Mouse (Mus musculus) heart, embryonic 11.5 days (tissue): ENCODE data around the gene Map3k7. TPM values are rescaled to one million over a fixed set of nuclear protein-coding genes. Genes with fewer than 3 reads are reported as not detected.

Experiments
- ATAC-seq: fragments of 200-750 bp; cut with Nextera tagmentation; replicated peaks from 2 replicates; pipeline ENCODE4 v1.8.0; 2017; ENCODE audit warnings: moderate library complexity; ENCODE audit not compliant: insufficient number of reproducible peaks, low FRiP score, low TSS enrichment
- H3K27ac ChIP-seq: fragments of 300-500 bp; sonication (generic); 2 replicates; pipeline ENCODE4 v1.5.1; 2014; ENCODE audit warnings: mild to moderate bottlenecking, low read depth, low read length
- H3K27me3 ChIP-seq: fragments of 300-500 bp; sonication (generic); 2 replicates; pipeline ENCODE4 v1.6.1; 2014; ENCODE audit warnings: mild to moderate bottlenecking, low read length, mixed read lengths; ENCODE audit not compliant: control insufficient read depth, insufficient read depth
- H3K36me3 ChIP-seq: fragments of 300-500 bp; sonication (generic); 2 replicates; pipeline ENCODE4 v1.6.1; 2014; ENCODE audit warnings: mild to moderate bottlenecking, low read length, moderate library complexity, mixed read lengths; ENCODE audit not compliant: control insufficient read depth, insufficient read depth
- H3K4me1 ChIP-seq: fragments of 300-500 bp; sonication (generic); 2 replicates; pipeline ENCODE4 v1.6.1; 2014; ENCODE audit warnings: low read length; ENCODE audit not compliant: control insufficient read depth, insufficient read depth
- H3K4me2 ChIP-seq: fragments of 300-500 bp; sonication (generic); 2 replicates; pipeline ENCODE4 v1.6.1; 2014; ENCODE audit warnings: mild to moderate bottlenecking, moderate library complexity
- H3K4me3 ChIP-seq: fragments of 300-500 bp; sonication (generic); 2 replicates; pipeline ENCODE4 v1.5.1; 2014; ENCODE audit warnings: low read depth, low read length
- H3K9ac ChIP-seq: fragments of 300-500 bp; sonication (generic); 2 replicates; pipeline ENCODE4 v1.6.1; 2014; ENCODE audit warnings: mild to moderate bottlenecking, low read depth, low read length, moderate library complexity
- H3K9me3 ChIP-seq: fragments of 300-500 bp; sonication (generic); replicated peaks from 2 replicates; pipeline ENCODE4 v1.6.1; 2016; ENCODE audit warnings: low read length; ENCODE audit not compliant: control insufficient read depth
- WGBS: fragments of 180-500 bp; shearing (Covaris S2); extraction: QIAGEN DNeasy Blood & Tissue Kit; methylation state at CpG from one replicate; pipeline ENCODE4 v1.1.7; 2014; ENCODE audit not compliant: insufficient replicate concordance; 5-methylcytosine and 5-hydroxymethylcytosine counted together
- polyA plus RNA-seq: library from polyadenylated mRNA; unstranded; fragments of >200 nt; fragmentation: Nextera tagmentation; extraction: Ambion mirVana; gene quantifications from 2 replicates; pipeline ENCODE4 v1.2.1, GENCODE M21; 2014

Gene Map3k7
- polyA plus RNA-seq, 1 experiment from 2014 or later: 37.9 TPM

DNA sequence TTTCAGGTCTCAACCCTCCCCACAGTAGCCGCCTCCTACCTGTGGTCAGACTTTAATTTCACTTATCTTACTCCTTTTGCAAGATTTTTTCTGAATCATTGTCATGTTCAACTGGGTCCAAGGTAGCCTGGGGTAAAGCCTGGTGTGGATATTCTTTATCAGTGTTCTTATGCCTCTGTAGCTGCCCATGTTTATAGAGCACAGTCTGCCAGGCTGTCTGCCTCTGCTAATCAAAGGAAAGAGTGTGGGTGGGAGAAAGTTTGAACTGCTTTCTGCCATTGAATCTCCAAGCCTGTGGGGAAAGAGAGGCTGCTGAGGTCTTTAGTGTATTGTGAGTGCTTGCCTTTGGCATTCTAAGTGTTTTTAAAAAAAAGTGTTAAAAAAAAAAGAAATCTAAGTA is 7.5 kb downstream of the Map3k7 start:
- Histone ChIP-seq H3K4me2 (no peak overlapping the region), H3K4me1 (peaks cover 24% of the 10 kb centered on the region), H3K9me3 (no peaks in the 10 kb centered on the region), H3K27ac (no peak overlapping the region), H3K9ac (no peak overlapping the region), H3K36me3 (no peaks in the 10 kb centered on the region), H3K27me3 (no peaks in the 10 kb centered on the region), H3K4me3 (no peak overlapping the region)
- no peak for ATAC-seq
- 81% methylated on average over 1 of the region's 1 CpGs for WGBS

- no peak overlapping the region for H3K4me2 ChIP-seq
- peaks cover 24% of the 10 kb centered on the region for H3K4me1 ChIP-seq
- no peaks in the 10 kb centered on the region for H3K9me3 ChIP-seq
- no peak overlapping the region for H3K27ac ChIP-seq
- no peaks in the 10 kb centered on the region for H3K27me3 ChIP-seq
- 61% methylated on average over 6 of the region's 6 CpGs for WGBS
- ATAC-seq: no peak
- H3K4me3 ChIP-seq: no peak overlapping the region
- no peak overlapping the region for H3K9ac ChIP-seq
- H3K36me3 ChIP-seq: no peaks in the 10 kb centered on the region
Observed at GRCm38 (mm10) chr4:31972181-31972580, 8.3 kb downstream of the Map3k7 start.

GRCm38 (mm10) chr4:31975260-31975950 is 11.5 kb downstream of the Map3k7 start:
- Histone ChIP-seq H3K27ac (no peak overlapping the region), H3K9ac (no peak overlapping the region), H3K4me1 (peaks cover 19% of the 10 kb centered on the region), H3K36me3 (0 out of 2 replicates have a peak, but pooled peaks cover 4% of the 10 kb centered on the region), H3K4me3 (no peak overlapping the region), H3K9me3 (no peaks in the 10 kb centered on the region), H3K27me3 (no peaks in the 10 kb centered on the region), H3K4me2 (no peak overlapping the region)
- no peak for ATAC-seq
- 58% methylated on average over 3 of the region's 3 CpGs for WGBS

GRCm38 (mm10) chr4:31981863-31982262 is 18.0 kb downstream of the Map3k7 start:
- Histone ChIP-seq H3K4me3 (no peak overlapping the region), H3K4me2 (no peak overlapping the region), H3K9me3 (no peaks in the 10 kb centered on the region), H3K27ac (no peak overlapping the region), H3K27me3 (no peaks in the 10 kb centered on the region), H3K9ac (no peak overlapping the region), H3K36me3 (peaks cover 4% of the 10 kb centered on the region; the same call in 1 of the 2 replicates), H3K4me1 (no peaks in the 10 kb centered on the region)
- no peak for ATAC-seq
- WGBS: 77% methylated on average over 8 of the region's 8 CpGs

DNA sequence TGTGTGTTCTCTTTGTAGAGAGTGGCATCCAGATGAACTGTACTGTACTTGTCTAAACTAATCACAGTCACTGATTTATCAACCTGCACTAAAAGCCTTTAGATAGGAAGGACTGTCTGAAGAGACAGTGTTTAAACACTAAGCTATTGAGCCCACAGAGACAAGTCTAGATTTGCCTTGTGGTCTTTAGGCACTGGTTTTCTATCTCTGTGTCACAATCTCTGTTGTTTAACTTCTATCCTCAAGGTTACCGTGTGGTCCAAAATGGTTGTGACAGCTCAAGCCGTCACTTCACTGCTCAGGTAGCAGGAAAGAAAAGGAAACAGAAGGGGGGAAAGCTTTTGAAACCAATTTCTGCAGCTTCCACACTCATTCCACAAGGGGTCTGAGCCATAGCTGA is 29.5 kb downstream of the Map3k7 start:
- no peak for ATAC-seq
- H3K27me3 ChIP-seq: no peaks in the 10 kb centered on the region
- H3K4me3 ChIP-seq: no peak overlapping the region
- no peaks in the 10 kb centered on the region for H3K9me3 ChIP-seq
- peaks cover 17% of the 10 kb centered on the region for H3K36me3 ChIP-seq
- H3K9ac ChIP-seq: no peak overlapping the region
- 64% methylated on average over 2 of the region's 2 CpGs for WGBS
- H3K4me1 ChIP-seq: no peaks in the 10 kb centered on the region
- H3K27ac ChIP-seq: no peak overlapping the region
- no peak overlapping the region for H3K4me2 ChIP-seq

DNA sequence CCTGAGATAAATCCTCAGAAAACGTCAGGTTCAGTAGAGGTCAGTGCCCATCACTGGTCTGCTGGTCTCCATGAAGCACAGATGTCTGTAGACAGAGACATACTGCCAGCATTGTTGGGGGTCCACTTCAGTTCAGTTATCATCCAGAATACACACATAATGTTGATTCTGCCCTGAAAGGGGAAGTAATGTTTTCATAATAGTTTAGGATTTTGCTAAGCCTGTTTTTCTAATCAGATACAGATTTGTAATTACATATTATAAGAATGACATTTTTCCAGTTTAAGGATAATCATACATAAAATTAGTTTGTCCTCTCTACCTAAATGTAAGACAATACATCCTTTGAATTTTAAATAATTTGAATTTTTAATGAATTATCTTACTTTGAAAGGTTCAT is 30.0 kb downstream of the Map3k7 start:
- no peak for ATAC-seq
- Histone ChIP-seq H3K4me2 (no peak overlapping the region), H3K27ac (no peak overlapping the region), H3K4me3 (no peak overlapping the region), H3K4me1 (no peaks in the 10 kb centered on the region), H3K9me3 (no peaks in the 10 kb centered on the region), H3K27me3 (no peaks in the 10 kb centered on the region), H3K36me3 (peaks cover 17% of the 10 kb centered on the region), H3K9ac (no peak overlapping the region)
- 29% methylated on average over 1 of the region's 1 CpGs for WGBS

DNA sequence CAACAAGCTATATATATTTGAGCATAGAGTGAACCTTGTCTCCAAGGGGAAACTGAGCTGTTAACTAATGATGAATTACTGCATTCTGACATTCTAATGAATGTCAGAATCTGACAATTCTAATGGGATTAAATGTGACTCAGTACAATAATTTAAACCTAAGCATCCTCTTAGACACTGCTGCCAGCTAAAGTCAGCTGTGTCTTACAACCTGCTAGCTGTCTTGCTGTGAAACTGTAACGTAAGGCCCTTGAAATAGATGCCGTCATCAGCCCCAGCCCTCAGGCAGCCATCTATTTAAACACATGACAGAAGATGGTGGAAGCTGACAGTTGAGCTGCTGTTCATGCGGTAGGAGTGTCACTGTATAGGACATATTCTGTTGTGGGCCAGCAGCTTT is 37.6 kb downstream of the Map3k7 start:
- Histone ChIP-seq H3K4me2 (no peak overlapping the region), H3K27me3 (no peaks in the 10 kb centered on the region), H3K9me3 (no peaks in the 10 kb centered on the region), H3K4me1 (no peaks in the 10 kb centered on the region), H3K36me3 (peaks cover 14% of the 10 kb centered on the region), H3K9ac (no peak overlapping the region), H3K27ac (no peak overlapping the region), H3K4me3 (no peak overlapping the region)
- WGBS: 82% methylated on average over 3 of the region's 3 CpGs
- ATAC-seq: no peak

DNA sequence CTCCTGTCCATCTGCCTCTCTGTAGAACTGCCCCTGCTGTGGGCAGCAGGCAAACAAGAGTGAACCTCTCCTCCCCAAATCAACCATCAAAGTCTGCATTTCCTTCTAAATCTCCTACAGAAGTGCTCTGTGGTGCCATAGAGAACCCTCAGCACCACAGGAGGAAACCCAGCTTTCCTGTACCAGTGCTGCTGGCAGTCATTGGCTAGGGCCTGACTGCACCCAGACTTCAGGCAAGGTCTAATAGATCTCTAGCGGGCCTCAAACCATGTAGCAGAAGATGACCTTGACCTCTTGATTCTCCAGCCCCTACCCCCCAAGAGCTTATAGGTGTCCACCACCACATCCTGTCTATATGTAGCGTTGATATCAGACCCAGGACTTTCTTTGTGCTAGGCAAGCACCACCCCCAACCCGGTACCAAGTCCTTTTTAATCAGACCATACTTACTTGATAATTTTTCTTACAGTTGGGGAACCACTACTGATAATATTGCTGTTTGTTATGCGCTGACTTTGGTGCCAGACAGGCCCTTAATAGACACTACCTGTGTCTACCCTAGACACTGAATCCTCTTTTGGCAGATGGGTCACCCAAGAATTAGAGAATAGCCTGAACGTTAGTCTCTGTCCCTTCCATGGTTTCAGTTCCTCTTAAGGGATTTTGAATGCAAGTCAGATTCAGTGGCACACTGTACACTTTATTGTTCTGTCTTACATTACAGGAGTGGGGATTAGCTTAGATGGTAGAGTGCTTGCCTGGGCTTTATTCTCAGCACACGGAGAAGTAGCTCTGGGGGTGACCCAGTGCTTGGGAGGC is 41.1 kb downstream of the Map3k7 start:
- WGBS: 91% methylated on average over 6 of the region's 6 CpGs
- no peak for ATAC-seq
- H3K9ac ChIP-seq: no peak overlapping the region
- H3K4me3 ChIP-seq: no peak overlapping the region
- no peaks in the 10 kb centered on the region for H3K9me3 ChIP-seq
- H3K4me1 ChIP-seq: no peaks in the 10 kb centered on the region
- no peak overlapping the region for H3K27ac ChIP-seq
- H3K4me2 ChIP-seq: no peak overlapping the region
- peaks cover 7% of the 10 kb centered on the region; the same call in 1 of the 2 replicates for H3K36me3 ChIP-seq
- no peaks in the 10 kb centered on the region for H3K27me3 ChIP-seq
